Mouse (Mus musculus) MEL (cell line): Measurements from ENCODE around the gene Cr1l. TPM values are rescaled to one million over a fixed set of nuclear protein-coding genes. Genes with fewer than 3 reads are reported as not detected.

ENCODE experiments used
- DNase-seq: peaks from one replicate; pipeline ENCODE4 v3.0.0; 2011; ENCODE audit warnings: low read depth, low spot score
- H3K27ac ChIP-seq: 2 replicates; pipeline ENCODE4 v1.5.1; 2012; ENCODE audit warnings: low read depth, mild to moderate bottlenecking, control low read depth, low read length, moderate library complexity; ENCODE audit not compliant: control insufficient read depth
- H3K27me3 ChIP-seq, 2 experiments: fragments of 150-350 bp in 1 of 2; sonication (generic) in 1 of 2; 2 replicates each; pipeline ENCODE4 v1.6.1; 2012; ENCODE audit warnings: low read length in 2 of 2, mild to moderate bottlenecking in 2 of 2, improper control_type of control experiment in 1 of 2, moderate library complexity in 1 of 2; ENCODE audit not compliant: insufficient read depth in 2 of 2, control insufficient read depth in 1 of 2
- H3K36me3 ChIP-seq, 2 experiments: 2 replicates each; pipeline ENCODE4 v1.6.1; 2012 to 2014; ENCODE audit warnings: low read length in 2 of 2, improper control_type of control experiment in 1 of 2, inconsistent platforms in 1 of 2, mild to moderate bottlenecking in 1 of 2; ENCODE audit not compliant: insufficient read depth in 2 of 2, control insufficient read depth in 1 of 2
- H3K4me1 ChIP-seq, 2 experiments: fragments of 150-350 bp in 1 of 2; sonication (generic) in 1 of 2; 2 replicates each; pipeline ENCODE4 v1.6.1; 2012; ENCODE audit warnings: low read length in 2 of 2, improper control_type of control experiment in 1 of 2, mild to moderate bottlenecking in 1 of 2; ENCODE audit not compliant: insufficient read depth in 2 of 2, control insufficient read depth in 1 of 2
- H3K4me3 ChIP-seq, 2 experiments: fragments of 150-350 bp in 1 of 2; sonication (generic) in 1 of 2; 2 replicates each; pipeline ENCODE4 v1.5.1; 2012; ENCODE audit warnings: low read depth in 2 of 2, low read length in 2 of 2, mild to moderate bottlenecking in 2 of 2, moderate library complexity in 2 of 2, control low read depth in 1 of 2, improper control_type of control experiment in 1 of 2; ENCODE audit not compliant: control insufficient read depth in 1 of 2, insufficient read depth in 1 of 2
- H3K79me2 ChIP-seq: 2 replicates; pipeline ENCODE4 v1.6.1; 2012; ENCODE audit warnings: mild to moderate bottlenecking, low read length, moderate library complexity; ENCODE audit not compliant: control insufficient read depth, poor library complexity, insufficient read depth
- H3K9ac ChIP-seq: 2 replicates; pipeline ENCODE4 v1.6.1; 2012; ENCODE audit warnings: low read depth, mild to moderate bottlenecking, control low read depth, low read length, moderate library complexity; ENCODE audit not compliant: control insufficient read depth, poor library complexity, severe bottlenecking
- H3K9me3 ChIP-seq: fragments of 150-350 bp; sonication (generic); replicated peaks from 2 replicates; pipeline ENCODE4 v1.6.1; 2012; ENCODE audit warnings: mild to moderate bottlenecking, low read length, improper control_type of control experiment, moderate library complexity; ENCODE audit not compliant: insufficient read depth
- BHLHE40 ChIP-seq: IDR thresholded peaks from 2 replicates; pipeline ENCODE4 v1.6.1; 2012; ENCODE audit warnings: low read depth, mild to moderate bottlenecking, inconsistent platforms, low read length, improper control_type of control experiment, borderline replicate concordance
- CHD1 ChIP-seq: IDR thresholded peaks from 2 replicates; pipeline ENCODE4 v1.6.1; 2012; ENCODE audit warnings: low read depth, mild to moderate bottlenecking, inconsistent platforms, low read length, improper control_type of control experiment
- CTCF ChIP-seq, 3 experiments: IDR thresholded peaks in 2 of 3; conservative IDR thresholded peaks in 1 of 3; 2 replicates each; pipeline ENCODE4 v1.5.1; 2011 to 2012; ENCODE audit warnings: low read length in 3 of 3, low read depth in 2 of 3, mild to moderate bottlenecking in 2 of 3, improper control_type of control experiment in 1 of 3, inconsistent platforms in 1 of 3, mixed read lengths in 1 of 3, moderate library complexity in 1 of 3; ENCODE audit not compliant: control insufficient read depth in 1 of 3, insufficient read depth in 1 of 3, poor library complexity in 1 of 3, severe bottlenecking in 1 of 3
- E2F4 ChIP-seq: IDR thresholded peaks from 2 replicates; pipeline ENCODE4 v1.6.1; 2011; ENCODE audit warnings: low read depth, low read length, improper control_type of control experiment, borderline replicate concordance
- ELF1 ChIP-seq: IDR thresholded peaks from 2 replicates; pipeline ENCODE4 v1.6.1; 2014; ENCODE audit warnings: low read depth, mild to moderate bottlenecking, inconsistent platforms, low read length, improper control_type of control experiment, moderate library complexity
- ETS1 ChIP-seq: IDR thresholded peaks from 2 replicates; pipeline ENCODE4 v1.6.1; 2012; ENCODE audit warnings: low read depth, mild to moderate bottlenecking, inconsistent platforms, low read length, improper control_type of control experiment, moderate library complexity
- HCFC1 ChIP-seq: IDR thresholded peaks from 2 replicates; pipeline ENCODE4 v1.6.1; 2012; ENCODE audit warnings: low read depth, mild to moderate bottlenecking, inconsistent platforms, low read length, improper control_type of control experiment, moderate library complexity
- KAT2A ChIP-seq: conservative IDR thresholded peaks from 2 replicates; pipeline ENCODE4 v1.6.1; 2012; ENCODE audit warnings: low read depth, low read length, improper control_type of control experiment, inconsistent platforms
- MAFK ChIP-seq: IDR thresholded peaks from 2 replicates; pipeline ENCODE4 v1.6.1; 2011; ENCODE audit warnings: low read depth, mild to moderate bottlenecking, low read length, improper control_type of control experiment, borderline replicate concordance
- MAX ChIP-seq: IDR thresholded peaks from 2 replicates; pipeline ENCODE4 v1.6.1; 2011; ENCODE audit warnings: low read length, improper control_type of control experiment
- MAZ ChIP-seq: IDR thresholded peaks from 2 replicates; pipeline ENCODE4 v1.6.1; 2012; ENCODE audit warnings: low read depth, mild to moderate bottlenecking, inconsistent platforms, low read length, improper control_type of control experiment
- MEF2A ChIP-seq: IDR thresholded peaks from 2 replicates; pipeline ENCODE4 v1.6.1; 2014; ENCODE audit warnings: low read depth, mild to moderate bottlenecking, inconsistent platforms, low read length, improper control_type of control experiment; ENCODE audit not compliant: poor library complexity, insufficient replicate concordance, severe bottlenecking; ENCODE audit errors: extremely low read depth
- MYB ChIP-seq: IDR thresholded peaks from 2 replicates; pipeline ENCODE4 v1.6.1; 2011; ENCODE audit warnings: mild to moderate bottlenecking, low read depth, low read length, improper control_type of control experiment
- NELFE ChIP-seq: IDR thresholded peaks from 2 replicates; pipeline ENCODE4 v1.6.1; 2011; ENCODE audit warnings: low read depth, low read length, improper control_type of control experiment
- NRF1 ChIP-seq: IDR thresholded peaks from 2 replicates; pipeline ENCODE4 v1.6.1; 2014; ENCODE audit warnings: low read depth, mild to moderate bottlenecking, inconsistent platforms, low read length, improper control_type of control experiment, moderate library complexity; ENCODE audit not compliant: poor library complexity, insufficient read depth, severe bottlenecking
- POLR2A ChIP-seq, 2 experiments: IDR thresholded peaks; 2 replicates each; pipeline ENCODE4 v1.6.1; 2011 to 2012; ENCODE audit warnings: low read length in 2 of 2, mild to moderate bottlenecking in 2 of 2, control low read depth in 1 of 2, improper control_type of control experiment in 1 of 2, low read depth in 1 of 2, moderate library complexity in 1 of 2; ENCODE audit not compliant: control insufficient read depth in 1 of 2, insufficient read depth in 1 of 2, poor library complexity in 1 of 2
- POLR2AphosphoS2 ChIP-seq: IDR thresholded peaks from 2 replicates; pipeline ENCODE4 v1.6.1; 2011; ENCODE audit warnings: low read length, improper control_type of control experiment
- POLR2AphosphoS5 ChIP-seq: IDR thresholded peaks from 2 replicates; pipeline ENCODE4 v1.6.1; 2012; ENCODE audit warnings: low read depth, borderline replicate concordance, mild to moderate bottlenecking, inconsistent platforms, low read length, moderate library complexity, mixed read lengths
- RAD21 ChIP-seq: IDR thresholded peaks from 2 replicates; pipeline ENCODE4 v1.6.1; 2011; ENCODE audit warnings: mild to moderate bottlenecking, low read depth, low read length, improper control_type of control experiment
- RCOR1 ChIP-seq: IDR thresholded peaks from 2 replicates; pipeline ENCODE4 v1.6.1; 2012; ENCODE audit warnings: low read depth, mild to moderate bottlenecking, inconsistent platforms, low read length, improper control_type of control experiment
- SIN3A ChIP-seq: IDR thresholded peaks from 2 replicates; pipeline ENCODE4 v1.6.1; 2012; ENCODE audit warnings: low read length, improper control_type of control experiment, inconsistent platforms
- SMC3 ChIP-seq: IDR thresholded peaks from 2 replicates; pipeline ENCODE4 v1.6.1; 2011; ENCODE audit warnings: low read depth, low read length, improper control_type of control experiment
- TAL1 ChIP-seq: IDR thresholded peaks from 2 replicates; pipeline ENCODE4 v1.6.1; 2012; ENCODE audit warnings: mild to moderate bottlenecking, inconsistent platforms, low read length, moderate library complexity, mixed read lengths
- TBP ChIP-seq: IDR thresholded peaks from 2 replicates; pipeline ENCODE4 v1.8.0; 2011; ENCODE audit warnings: low read depth, low read length, improper control_type of control experiment
- TCF12 ChIP-seq: IDR thresholded peaks from 2 replicates; pipeline ENCODE4 v1.6.1; 2014; ENCODE audit warnings: low read depth, mild to moderate bottlenecking, inconsistent platforms, low read length, improper control_type of control experiment, moderate library complexity
- UBTF ChIP-seq: IDR thresholded peaks from 2 replicates; pipeline ENCODE4 v1.6.1; 2012; ENCODE audit warnings: low read depth, mild to moderate bottlenecking, inconsistent platforms, low read length, improper control_type of control experiment, moderate library complexity, borderline replicate concordance; ENCODE audit not compliant: insufficient read depth
- USF2 ChIP-seq, 2 experiments: IDR thresholded peaks; 2 replicates each; pipeline ENCODE4 v1.6.1; 2011 to 2012; ENCODE audit warnings: improper control_type of control experiment in 2 of 2, low read length in 2 of 2, borderline replicate concordance in 1 of 2, inconsistent platforms in 1 of 2, low read depth in 1 of 2, mild to moderate bottlenecking in 1 of 2; ENCODE audit not compliant: insufficient read depth in 1 of 2
- ZMIZ1 ChIP-seq: IDR thresholded peaks from 2 replicates; pipeline ENCODE4 v1.6.1; 2012; ENCODE audit warnings: low read depth, mild to moderate bottlenecking, inconsistent platforms, low read length, improper control_type of control experiment, moderate library complexity
- ZNF384 ChIP-seq: IDR thresholded peaks from 2 replicates; pipeline ENCODE4 v1.6.1; 2012; ENCODE audit warnings: low read depth, mild to moderate bottlenecking, inconsistent platforms, low read length, improper control_type of control experiment
- polyA plus RNA-seq, 2 experiments: library from polyadenylated mRNA; stranded (reverse) in 1 of 2; unstranded in 1 of 2; fragments of >175 nt in 1 of 2; fragments of >200 nt in 1 of 2; gene quantifications; 2 replicates each; pipeline versions ENCODE4 v1.2.1 to v1.2.4; 2012; ENCODE audit warnings: low replicate concordance in 2 of 2, low read depth in 1 of 2; ENCODE audit not compliant: insufficient read length in 2 of 2, insufficient read depth in 1 of 2, missing spikeins in 1 of 2
- total RNA-seq: library from RNA; depleted of rRNA; stranded (reverse); fragments of 300-350 nt; gene quantifications from 2 replicates; pipeline ENCODE4 v1.2.3, GENCODE M21; 2012

The Cr1l gene
- total and polyA plus RNA-seq, 3 experiments: 103 to 116 TPM; not detected in 1

GRCm38 (mm10) chr1:195098004-195098403 is 33.4 kb downstream of the Cr1l start:
- H3K27me3 ChIP-seq: no peaks in the 10 kb centered on the region
- H3K9ac ChIP-seq: no peak overlapping the region
- H3K79me2 ChIP-seq: no peaks in the 10 kb centered on the region
- H3K4me1 ChIP-seq: peaks cover 0 to 7% of the 10 kb centered on the region in 2 experiments; a peak in 1 of 4 replicates
- peaks cover 11 to 13% of the 10 kb centered on the region in 2 experiments for H3K36me3 ChIP-seq
- TF ChIP-seq TAL1: no peak
- no peak for TF ChIP-seq SIN3A
- no peak for TF ChIP-seq MEF2A
- no peak for TF ChIP-seq CTCF (IDR thresholded peaks at IDR 0.05 in 2 of 3, conservative IDR thresholded peaks at IDR 0.05 in 1 of 3; ENCODE audit: control insufficient read depth in 1 of 3, insufficient read depth in 1 of 3, low read depth in 2 of 3, low read length in 3 of 3, poor library complexity in 1 of 3, severe bottlenecking in 1 of 3)
- TF ChIP-seq ELF1: no peak
- no peaks in the 10 kb centered on the region for H3K9me3 ChIP-seq
- H3K4me3 ChIP-seq: no peak overlapping the region
- DNase-seq: no peak
- H3K27ac ChIP-seq: no peak overlapping the region

- Histone ChIP-seq H3K4me1 (peaks cover 0 to 4% of the 10 kb centered on the region in 2 experiments; a peak in 1 of 4 replicates), H3K4me3 (peak within 1 kb of the TSS; percentile 83 to 95), H3K9ac (peak within 1 kb of the TSS; percentile 84), H3K79me2 (no peaks in the 10 kb centered on the region; the same call in 1 of the 2 replicates), H3K27ac (peak within 1 kb of the TSS; percentile 94), H3K36me3 (peaks cover 0 to 9% of the 10 kb centered on the region in 2 experiments; a peak in 3 of 4 replicates), H3K9me3 (no peaks in the 10 kb centered on the region), H3K27me3 (no peaks in the 10 kb centered on the region)
- peak; percentile 98 for DNase-seq
- TF ChIP-seq NRF1 (0 out of 2 replicates have a peak, but pooled peaks have one; percentile 19), MAX (peak; percentile 91), MYB (no peak), ZNF384 (no peak), ELF1 (no peak), TCF12 (peak; percentile 64), NELFE (peak; percentile 72; the same call in 1 of the 2 replicates), MAZ (no peak), RAD21 (no peak), SMC3 (no peak), USF2 (IDR thresholded peaks at IDR 0.05; ENCODE audit: borderline replicate concordance in 1 of 2, insufficient read depth in 1 of 2, low read depth in 1 of 2, low read length in 2 of 2) (no peak), TAL1 (no peak), UBTF (no peak), TBP (peak; percentile 84), ZMIZ1 (peak; percentile 72), RCOR1 (no peak), ETS1 (no peak), E2F4 (peak; percentile 57; the same call in 1 of the 2 replicates), POLR2AphosphoS2 (peak; percentile 88), BHLHE40 (no peak), KAT2A (no peak), HCFC1 (peak; percentile 49), MEF2A (no peak), POLR2AphosphoS5 (peak; percentile 79; the same call in 1 of the 2 replicates), CHD1 (0 out of 2 replicates have a peak, but pooled peaks have one; percentile 3), POLR2A (IDR thresholded peaks at IDR 0.05; ENCODE audit: control insufficient read depth in 1 of 2, insufficient read depth in 1 of 2, low read depth in 1 of 2, low read length in 2 of 2, poor library complexity in 1 of 2) (peak; percentile 76 to 89; a peak in 3 of 4 replicates), MAFK (no peak), SIN3A (peak; percentile 30)
Measured at GRCm38 (mm10) chr1:195092220-195092720, 39.1 kb downstream of the Cr1l start, which contains the start of gene Cd46. Gene Cd46, minus strand, starts transcription at chr1:195092249.
